Mouse (Mus musculus) testis, adult 2 months (tissue): ENCODE data around the gene Lmx1a.

Experiments
- CTCF ChIP-seq: fragments of 200-500 bp; IDR thresholded peaks from 2 replicates; pipeline ENCODE4 v1.5.1; 2012; ENCODE audit warnings: low read depth, mild to moderate bottlenecking, inconsistent platforms, low read length, moderate library complexity; ENCODE audit not compliant: control insufficient read depth, insufficient read depth, insufficient replicate concordance
- POLR2A ChIP-seq: fragments of 200-500 bp; IDR thresholded peaks from 2 replicates; pipeline ENCODE4 v1.6.1; 2012; ENCODE audit warnings: low read depth, mild to moderate bottlenecking, inconsistent platforms, low read length, moderate library complexity; ENCODE audit not compliant: control insufficient read depth

DNA sequence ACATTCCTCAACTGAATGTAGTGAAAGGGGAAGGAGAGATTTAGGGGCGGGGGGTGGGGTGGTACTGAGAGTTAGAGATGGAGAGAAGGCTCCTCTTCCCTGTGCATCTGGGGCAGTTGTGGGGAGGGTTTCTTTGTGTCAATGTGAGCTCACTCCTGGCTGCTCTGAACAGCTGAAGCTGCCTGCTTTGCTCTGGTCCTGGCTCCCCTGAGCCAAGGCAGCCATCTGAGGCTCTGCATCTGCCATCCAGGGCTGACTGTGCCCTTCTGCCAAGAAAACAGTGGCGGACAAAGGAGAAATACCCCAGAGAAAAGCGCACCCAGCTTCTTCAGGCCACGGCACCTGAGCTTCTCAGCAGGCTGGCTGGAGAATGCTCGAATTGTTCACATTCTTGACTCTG, 199.1 kb downstream of the Lmx1a start:
- no peak for TF ChIP-seq POLR2A
- no peak for TF ChIP-seq CTCF
